ENCODE assay signal across 30 mouse cellular contexts in genomic region chrX:73871474-73871873, GRCm38 (mm10). TPM values are rescaled to one million over a fixed set of nuclear protein-coding genes. Genes with fewer than 3 reads are reported as not detected.
"Had no signal": no experiment of that assay in that cellular context is flagged by ENCODE, and none has a peak within 500 bp of the region (broad histone marks: within the 10 kb centered on the region; RNA-seq: fewer than 3 reads in every experiment).

No protein-coding gene starts in this region.

- H3K4me3 ChIP-seq: embryonic facial prominence, embryonic 10.5 days; embryonic facial prominence, embryonic 12.5 days; embryonic facial prominence, embryonic 13.5 days; embryonic facial prominence, embryonic 15.5 days; erythroblast, embryonic 14.5 days; forebrain, embryonic 10.5 days; forebrain, embryonic 13.5 days; forebrain, embryonic 15.5 days; gastrocnemius, adult 2 months; heart, adult 2 months had no signal

- ATAC-seq: forebrain, embryonic 14.5 days; forebrain, embryonic 15.5 days; forebrain, postnatal 0 days had no signal

- H3K9ac ChIP-seq: embryonic facial prominence, embryonic 12.5 days; embryonic facial prominence, embryonic 13.5 days; embryonic facial prominence, embryonic 15.5 days; forebrain, embryonic 13.5 days; forebrain, embryonic 15.5 days; forebrain, postnatal 0 days had no signal

- DNase-seq: cerebellum, adult 8-10 months; cerebellum, adult 9-10 months; embryo, embryonic 11 days; forebrain, postnatal 0 days; gastrocnemius, adult 2 months; gastrocnemius, postnatal 10 days; gastrocnemius, postnatal 14 days; gastrocnemius, postnatal 25 days; gastrocnemius, postnatal 36 days; heart, adult 18-20 months; heart, adult 2 months had no signal

- H3K27me3 ChIP-seq: embryonic facial prominence, embryonic 12.5 days; embryonic facial prominence, embryonic 13.5 days; embryonic facial prominence, embryonic 15.5 days; forebrain, embryonic 13.5 days; forebrain, embryonic 15.5 days had no signal

- H3K9me3 ChIP-seq: embryonic facial prominence, embryonic 10.5 days; embryonic facial prominence, embryonic 12.5 days; embryonic facial prominence, embryonic 13.5 days; embryonic facial prominence, embryonic 15.5 days; forebrain, embryonic 10.5 days; forebrain, embryonic 13.5 days; forebrain, embryonic 15.5 days had no signal

- H3K27ac ChIP-seq: embryonic facial prominence, embryonic 10.5 days; embryonic facial prominence, embryonic 12.5 days; embryonic facial prominence, embryonic 13.5 days; embryonic facial prominence, embryonic 15.5 days; forebrain, embryonic 10.5 days; forebrain, embryonic 15.5 days; gastrocnemius, adult 2 months; heart, adult 2 months had no signal

- H3K36me3 ChIP-seq: embryonic facial prominence, embryonic 10.5 days; embryonic facial prominence, embryonic 12.5 days; embryonic facial prominence, embryonic 13.5 days; embryonic facial prominence, embryonic 15.5 days; forebrain, embryonic 10.5 days; forebrain, embryonic 15.5 days had no signal

- H3K4me1 ChIP-seq: embryonic facial prominence, embryonic 12.5 days; embryonic facial prominence, embryonic 15.5 days had no signal

- H3K4me2 ChIP-seq: embryonic facial prominence, embryonic 12.5 days; embryonic facial prominence, embryonic 13.5 days; embryonic facial prominence, embryonic 15.5 days; forebrain, embryonic 13.5 days; forebrain, embryonic 15.5 days had no signal

RNA-seq across cellular contexts. Expression of gene Avpr2, which starts 20.4 kb away (rescaled TPM):
- total RNA-seq: forebrain, postnatal 0 days; gastrocnemius, adult 18-20 months; gastrocnemius, adult 2 months; gastrocnemius, adult 8-10 months; gastrocnemius, postnatal 10 days; gastrocnemius, postnatal 14 days; gastrocnemius, postnatal 25 days; gastrocnemius, postnatal 36 days; gastrocnemius, postnatal 4 days; granulocyte monocyte progenitor cell, adult 5-6 weeks; heart, adult 18-20 months; heart, adult 2 months; heart, adult 8-10 months had no signal
- polyA plus RNA-seq: cortical plate, adult 2 months; embryonic facial prominence, embryonic 14.5 days; erythroblast, embryonic 14.5 days; forebrain, embryonic 10.5 days; forebrain, embryonic 11.5 days; forebrain, embryonic 14.5 days; forebrain, postnatal 0 days; frontal cortex, adult 2 months; gonadal fat pad, adult 2 months; heart, adult 2 months had no signal

RNA-seq across cellular contexts. Expression of gene Pdzd4, which starts 46.7 kb away (rescaled TPM):
- polyA plus RNA-seq: erythroblast, embryonic 14.5 days had no signal
